Mouse (Mus musculus): ENCODE measurements around the gene Rab4a.

DNA sequence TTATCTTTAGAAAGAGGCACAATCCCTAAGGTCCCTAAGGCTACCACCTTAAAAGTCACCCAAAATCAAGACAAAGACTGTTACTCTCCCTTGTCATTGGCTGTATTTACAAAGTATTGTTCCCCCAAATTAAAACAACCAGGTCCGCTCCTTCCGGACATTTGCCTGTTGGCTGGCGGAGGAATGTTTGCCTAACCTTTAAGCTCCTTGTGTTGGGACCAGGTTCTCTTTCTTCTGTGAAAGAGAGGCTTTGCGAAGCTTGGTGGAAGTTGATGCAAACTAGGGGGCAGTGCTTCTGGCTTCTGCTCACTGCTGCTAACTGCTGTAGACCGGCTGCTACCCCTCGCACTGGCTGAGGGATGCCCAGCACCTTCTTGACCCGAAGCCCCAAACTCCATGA lies 2.9 kb downstream of the Rab4a start:
- TF ChIP-seq CTCF (IDR thresholded peaks at IDR 0.05; ENCODE audit: low read depth) (peak; percentile 22; the same call in 1 of the 2 replicates), EP300 (optimal IDR thresholded peaks at IDR 0.05) (no peak)
